Mouse (Mus musculus): Measurements from ENCODE around the gene Ythdf2.

Ythdf2 gene

GRCm38 (mm10) chr4:132218439-132218838 is 6.3 kb upstream of the Ythdf2 start:
- CTCF ChIA-PET = interaction anchor here in 1 of 4 experiments (0.6 to 1.0 kb wide), 2 partner anchors 9 to 34 kb away, joined by 3 to 5 read pairs; no protein-coding TSS in a partner anchor
- POLR2A ChIA-PET = interaction anchor here (0.7 to 2.1 kb wide), 20 partner anchors 8 to 1448 kb away, joined by 3 to 8 read pairs (median 4); partner anchors contain the start of genes Rcc1 (in 2 of the 4) and Taf12 (in 1 of the 4)

DNA sequence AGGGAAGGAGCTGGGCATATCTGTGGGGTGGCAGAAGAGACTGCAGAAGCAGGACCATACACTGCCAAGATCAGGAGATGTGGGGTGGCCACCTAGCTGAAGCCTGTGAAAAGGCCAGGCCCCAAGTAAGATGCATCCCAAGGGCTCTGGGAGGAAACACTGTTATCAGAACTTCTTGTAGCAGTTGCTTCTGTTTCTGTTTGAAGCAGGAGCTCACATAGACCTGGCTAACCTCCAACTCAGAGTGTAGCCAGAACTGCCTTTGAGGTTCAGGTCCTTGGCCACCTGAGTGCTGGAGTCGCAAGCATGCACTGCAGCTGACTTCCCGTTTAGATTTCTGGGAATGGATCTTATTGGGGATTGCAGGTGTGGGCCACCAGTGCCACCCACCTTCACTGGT is 5.7 kb upstream of the Ythdf2 start:
- CTCF ChIA-PET = interaction anchor here in 1 of 4 experiments (1.0 kb wide), 1 partner anchor 10 kb away, joined by 3 read pairs; no protein-coding TSS in a partner anchor
- POLR2A ChIA-PET = interaction anchor here in 3 of 4 experiments (0.6 to 2.0 kb wide), 15 partner anchors 12 to 1447 kb away, joined by 3 to 8 read pairs (median 4); partner anchors contain the start of genes Rcc1 (in 2 of the 3) and Taf12 (in 1 of the 3)

GRCm38 (mm10) chr4:132216602-132217001 is 4.5 kb upstream of the Ythdf2 start:
- ChIA-PET CTCF (interaction anchor here in 1 of 4 experiments (0.6 kb wide), 3 partner anchors 39 to 196 kb away, joined by 3 to 4 read pairs (median 3); no protein-coding TSS in a partner anchor), POLR2A (interaction anchor here in 3 of 4 experiments (0.6 to 1.8 kb wide), 14 partner anchors 9 to 114 kb away, joined by 3 to 7 read pairs (median 3); partner anchors contain the start of gene Rab42 (in 1 of the 3))

DNA sequence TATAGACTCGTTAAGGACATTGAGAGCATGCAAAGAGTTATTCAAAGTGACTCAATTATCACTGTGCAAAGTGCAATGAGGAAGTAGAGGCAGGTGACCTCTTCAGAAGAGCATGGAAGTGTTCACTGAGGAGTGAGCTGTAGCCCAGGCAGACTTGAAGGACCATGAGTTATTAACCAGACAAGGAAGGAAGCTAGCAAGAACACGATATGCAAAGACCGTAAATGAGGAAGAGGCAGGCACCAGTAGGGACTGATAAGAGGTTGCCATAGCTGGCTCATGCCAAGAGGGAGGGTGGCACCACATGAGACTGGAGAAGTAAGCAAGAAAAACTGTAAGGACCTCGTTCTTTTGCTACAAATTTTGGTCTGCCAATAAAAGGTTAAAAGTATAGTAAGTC is 2.7 kb upstream of the Ythdf2 start:
- ChIA-PET POLR2A (interaction anchor here in 3 of 4 experiments (0.5 to 13.7 kb wide), 10 partner anchors 12 to 553 kb away, joined by 3 to 262 read pairs (median 3); partner anchors contain the start of gene Rpa2 (in 1 of the 3)), CTCF (interaction anchor here in 2 of 4 experiments (0.7 kb wide), 2 partner anchors 27 to 56 kb away, joined by 4 to 5 read pairs; no protein-coding TSS in a partner anchor)

- ChIA-PET POLR2A (interaction anchor here (0.6 to 13.7 kb wide), 70 partner anchors 8 to 1068 kb away, joined by 3 to 262 read pairs (median 4); partner anchors contain the start of genes Srsf4 (in 3 of the 4), Taf12 (in 3 of the 4), Rab42 (in 2 of the 4) and Rcc1 (in 2 of the 4)), CTCF (interaction anchor here (0.6 to 1.5 kb wide), 27 partner anchors 7 to 132 kb away, joined by 3 to 7 read pairs (median 4); partner anchors contain the start of gene Gmeb1 (in 1 of the 4))
Measured at GRCm38 (mm10) chr4:132211091-132211942, 786 bp downstream of the Ythdf2 start.

- CTCF ChIA-PET = no interaction called here
- POLR2A ChIA-PET = interaction anchor here (0.8 to 13.7 kb wide), 31 partner anchors 9 to 305 kb away, joined by 3 to 262 read pairs (median 4); partner anchors contain the start of genes Taf12 (in 2 of the 4) and Trnau1ap (in 2 of the 4)
Measured at GRCm38 (mm10) chr4:132210325-132210724, 1.8 kb downstream of the Ythdf2 start.

GRCm38 (mm10) chr4:132209299-132209698 is 2.8 kb downstream of the Ythdf2 start:
- ChIA-PET CTCF (no interaction called here), POLR2A (interaction anchor here in 3 of 4 experiments (0.8 to 13.7 kb wide), 20 partner anchors 10 to 336 kb away, joined by 3 to 262 read pairs (median 4); partner anchors contain the start of genes Srsf4 (in 1 of the 3), Taf12 (in 1 of the 3) and Trnau1ap (in 1 of the 3))

DNA sequence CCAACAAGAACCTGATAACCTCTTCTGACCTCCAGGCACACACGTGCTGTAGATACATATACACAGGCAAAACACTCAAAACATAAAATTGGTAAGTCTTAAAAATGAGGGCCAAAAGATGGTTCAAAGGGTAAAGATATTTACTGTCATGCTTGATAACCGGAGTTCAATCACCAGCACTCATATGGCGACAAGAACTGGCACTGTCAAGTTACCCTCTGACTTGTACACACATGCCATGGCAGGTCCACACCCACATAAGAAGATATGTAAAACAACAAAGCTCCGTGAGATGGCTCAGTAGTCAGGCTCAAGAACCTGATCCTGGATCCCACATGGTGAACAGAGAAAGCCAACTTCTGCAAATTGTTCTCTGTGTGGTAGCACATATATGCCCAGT is 4.8 kb downstream of the Ythdf2 start:
- CTCF ChIA-PET = interaction anchor here in 1 of 4 experiments (0.6 kb wide), 1 partner anchor 196 kb away, joined by 6 read pairs; no protein-coding TSS in a partner anchor
- POLR2A ChIA-PET = interaction anchor here (0.5 to 13.7 kb wide), 14 partner anchors 9 to 308 kb away, joined by 3 to 262 read pairs (median 4); partner anchors contain the start of gene Trnau1ap (in 1 of the 4)

- ChIA-PET CTCF (no interaction called here), POLR2A (interaction anchor here in 3 of 4 experiments (0.6 to 16.7 kb wide), 9 partner anchors 9 to 569 kb away, joined by 3 to 262 read pairs (median 3); partner anchors contain the start of genes Rpa2 (in 1 of the 3) and Ythdf2 (in 1 of the 3))
Measured at GRCm38 (mm10) chr4:132198771-132199170, 13.3 kb downstream of the Ythdf2 start.

- ChIA-PET POLR2A (interaction anchor here in 2 of 4 experiments (1.0 to 16.7 kb wide), 8 partner anchors 10 to 94 kb away, joined by 3 to 262 read pairs (median 4); partner anchors contain the start of gene Ythdf2 (in 1 of the 2)), CTCF (interaction anchor here in 1 of 4 experiments (1.1 kb wide), 1 partner anchor 17 kb away, joined by 3 read pairs; no protein-coding TSS in a partner anchor)
Measured at GRCm38 (mm10) chr4:132198285-132198712, 13.8 kb downstream of the Ythdf2 start.

DNA sequence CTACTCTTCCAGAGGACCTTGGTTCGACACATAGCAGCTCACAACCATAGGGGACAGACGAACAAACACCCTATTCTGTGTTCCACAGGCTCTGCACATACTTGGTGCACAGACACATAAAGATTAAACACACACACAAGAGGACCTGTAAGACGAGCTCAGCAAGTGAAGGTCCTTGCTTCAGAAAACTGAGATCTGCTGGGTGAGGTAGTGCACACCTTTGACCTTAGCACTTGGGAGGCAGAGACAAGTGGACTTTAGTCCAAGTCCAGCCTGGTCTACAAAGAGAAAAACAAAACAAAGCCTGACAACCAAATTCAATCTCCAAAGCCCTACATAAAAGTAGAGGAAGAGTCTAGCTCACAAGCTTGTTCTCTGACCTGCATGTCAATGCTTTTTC is 17.1 kb downstream of the Ythdf2 start:
- ChIA-PET CTCF (interaction anchor here in 3 of 4 experiments (0.6 to 1.1 kb wide), 5 partner anchors 14 to 335 kb away, joined by 3 to 6 read pairs (median 3); no protein-coding TSS in a partner anchor), POLR2A (interaction anchor here in 2 of 4 experiments (0.7 to 16.7 kb wide), 15 partner anchors 11 to 507 kb away, joined by 3 to 262 read pairs (median 4); partner anchors contain the start of genes Trnau1ap (in 2 of the 2) and Ythdf2 (in 1 of the 2))

DNA sequence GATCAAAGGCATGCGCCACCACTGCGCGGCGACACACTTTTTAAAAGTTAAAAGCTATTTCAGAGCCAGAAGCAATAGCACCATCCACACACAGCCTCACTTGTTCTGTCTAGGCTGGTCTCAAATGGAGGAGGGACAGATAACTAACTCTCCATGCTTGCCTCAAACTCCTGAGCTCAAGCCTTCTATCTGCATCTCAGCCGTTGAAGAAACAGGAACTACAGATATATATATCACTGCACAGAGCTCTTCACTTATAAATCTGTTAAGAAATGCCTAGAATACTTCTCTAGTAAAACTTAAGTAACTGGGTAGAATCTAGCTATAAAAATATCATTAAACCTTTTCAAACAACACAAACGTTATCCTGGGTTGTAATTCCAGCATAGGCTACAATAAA is 17.7 kb downstream of the Ythdf2 start:
- CTCF ChIA-PET = interaction anchor here (0.5 to 1.4 kb wide), 10 partner anchors 10 to 324 kb away, joined by 3 to 13 read pairs (median 4); partner anchors contain the start of gene Ythdf2 (in 1 of the 4)
- POLR2A ChIA-PET = interaction anchor here (0.5 to 16.7 kb wide), 32 partner anchors 8 to 333 kb away, joined by 3 to 262 read pairs (median 4); partner anchors contain the start of genes Trnau1ap (in 2 of the 4) and Ythdf2 (in 2 of the 4)

- ChIA-PET POLR2A (interaction anchor here (0.6 to 16.7 kb wide), 13 partner anchors 9 to 465 kb away, joined by 3 to 262 read pairs (median 3); partner anchors contain the start of gene Ythdf2 (in 1 of the 4)), CTCF (interaction anchor here in 1 of 4 experiments (0.6 kb wide), 2 partner anchors 11 to 1292 kb away, joined by 4 read pairs; no protein-coding TSS in a partner anchor)
Measured at GRCm38 (mm10) chr4:132187826-132188401, 24.2 kb downstream of the Ythdf2 start.

GRCm38 (mm10) chr4:132183162-132183561 is 28.9 kb downstream of the Ythdf2 start:
- ChIA-PET POLR2A (interaction anchor here in 3 of 4 experiments (0.8 to 8.8 kb wide), 13 partner anchors 8 to 332 kb away, joined by 3 to 53 read pairs (median 6); partner anchors contain the start of gene Taf12 (in 1 of the 3)), CTCF (interaction anchor here in 2 of 4 experiments (0.7 to 1.9 kb wide), 2 partner anchors 10 to 280 kb away, joined by 3 to 9 read pairs; partner anchors contain the start of gene Med18 (in 1 of the 2))

GRCm38 (mm10) chr4:132181721-132182658 is 30.1 kb downstream of the Ythdf2 start:
- POLR2A ChIA-PET = interaction anchor here in 3 of 4 experiments (0.6 to 8.8 kb wide), 34 partner anchors 9 to 1491 kb away, joined by 3 to 53 read pairs (median 4); no protein-coding TSS in a partner anchor
- CTCF ChIA-PET = interaction anchor here (0.6 to 2.0 kb wide), 20 partner anchors 8 to 764 kb away, joined by 3 to 12 read pairs (median 5); partner anchors contain the start of gene Taf12 (in 1 of the 4)

GRCm38 (mm10) chr4:132180710-132181109 is 31.4 kb downstream of the Ythdf2 start:
- ChIA-PET CTCF (interaction anchor here (0.6 to 2.0 kb wide), 11 partner anchors 10 to 1184 kb away, joined by 3 to 9 read pairs (median 4); no protein-coding TSS in a partner anchor), POLR2A (interaction anchor here (0.6 to 8.8 kb wide), 20 partner anchors 12 to 1049 kb away, joined by 3 to 53 read pairs (median 4); partner anchors contain the start of gene Ythdf2 (in 1 of the 4))

Measured in embryonic stem cell, embryonic (primary cell).